Mouse (Mus musculus) gonadal fat pad, adult 2 months (tissue): Measurements from ENCODE around the gene Dis3l. TPM values are rescaled to one million over a fixed set of nuclear protein-coding genes. Genes with fewer than 3 reads are reported as not detected.

Experiments
- DNase-seq: peaks from one replicate; pipeline ENCODE4 v3.0.0-alpha.2; 2012; ENCODE audit warnings: low read depth
- polyA plus RNA-seq: library from polyadenylated mRNA; depleted of rRNA; stranded (reverse); fragments of >200 nt; gene quantifications from 2 replicates; pipeline ENCODE4 v1.2.3, GENCODE M21; 2012; rRNA removed

Gene Dis3l
- 6.5 and 6.8 TPM in 2 replicates for polyA plus RNA-seq

GRCm38 (mm10) chr9:64341254-64341566 is at the start of gene Dis3l:
Dis3l (minus strand) TSS chr9:64341288.
- no peak for DNase-seq

GRCm38 (mm10) chr9:64389576-64390292 is 48.6 kb upstream of the Dis3l start:
- DNase-seq = no peak

DNA sequence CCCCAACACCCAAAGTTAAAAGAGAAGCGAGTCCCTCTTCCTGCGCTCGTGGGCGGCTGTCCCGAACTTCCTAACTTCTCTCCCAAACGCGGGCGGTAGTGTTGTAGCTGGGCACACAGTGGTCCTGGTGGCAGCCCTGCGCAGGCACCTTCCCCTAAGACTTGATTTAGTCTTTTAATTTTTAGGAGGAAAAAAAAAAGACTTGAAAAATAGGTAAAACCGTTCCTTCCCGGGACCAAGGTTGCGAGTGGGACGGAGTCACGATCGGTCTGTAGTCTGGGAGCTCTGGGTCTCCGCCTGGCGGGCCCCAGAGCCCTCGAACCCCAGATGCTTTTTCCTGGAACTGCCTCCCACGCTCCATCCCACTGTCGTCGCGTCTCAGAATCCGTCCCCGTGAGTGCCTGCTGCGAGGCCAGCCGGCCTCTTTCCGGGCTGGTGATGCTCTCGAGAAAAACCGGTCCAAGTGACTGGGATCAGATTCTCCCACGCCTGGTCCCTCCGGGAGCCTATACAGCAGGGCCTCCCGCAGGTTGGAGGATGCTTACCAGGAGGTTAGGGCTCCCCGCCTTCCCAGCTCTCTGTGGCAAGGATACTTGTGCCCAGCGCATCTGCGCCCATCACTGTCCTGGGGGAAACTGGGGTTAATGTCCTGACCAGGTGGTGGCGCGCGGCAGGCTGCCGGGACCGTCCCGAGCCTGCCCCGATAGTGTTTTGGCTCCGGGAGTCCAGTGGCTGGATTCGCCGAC is 45.6 kb upstream of the Dis3l start:
- no peak for DNase-seq

DNA sequence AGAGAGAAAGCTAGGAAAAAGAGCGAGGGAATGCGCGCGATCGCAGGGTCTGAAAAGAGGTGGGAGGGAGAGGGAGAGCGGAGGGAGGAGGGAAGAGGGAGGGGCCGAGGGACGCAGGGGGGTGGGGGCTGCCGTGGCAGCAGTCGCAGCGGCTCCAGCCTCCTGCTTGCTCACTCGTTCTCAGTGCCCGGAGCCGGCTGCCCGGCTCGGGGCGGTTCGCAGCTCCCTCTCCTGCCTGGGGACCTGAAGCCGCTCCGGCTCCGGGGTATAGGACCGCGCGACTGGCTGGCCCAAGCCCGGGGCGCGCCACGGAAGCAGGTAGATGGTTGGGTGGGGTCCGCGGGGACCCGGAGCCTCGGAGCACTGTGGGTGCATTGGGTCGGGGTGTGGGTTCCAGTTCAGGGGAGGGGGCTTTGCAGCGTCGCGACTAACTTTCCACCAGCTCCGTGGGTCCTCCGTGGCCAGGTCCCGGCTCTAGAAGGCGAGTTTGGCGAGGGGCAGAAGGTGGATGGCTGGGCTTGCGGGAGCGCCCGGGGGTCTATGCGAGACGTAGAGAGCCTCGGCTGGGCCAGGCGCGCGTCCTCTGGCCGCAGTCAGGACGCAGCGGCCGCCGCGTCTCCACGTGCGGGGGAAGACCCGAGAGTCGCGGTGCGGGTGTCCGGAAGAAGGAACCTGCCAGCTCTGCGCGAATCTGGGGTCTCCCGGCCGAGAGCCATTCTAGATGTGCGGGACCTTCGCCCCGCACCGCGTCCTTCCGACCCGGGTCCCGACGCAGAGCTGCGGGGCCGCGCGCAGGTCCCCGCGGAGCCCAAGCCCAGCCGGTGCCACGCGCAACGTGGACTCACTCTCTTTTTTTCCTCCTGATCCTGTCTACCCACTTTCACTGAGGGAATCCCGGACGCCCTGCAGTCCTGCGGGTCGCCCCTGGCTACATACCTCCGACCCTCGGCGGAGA is 44.7 kb upstream of the Dis3l start, which contains the start of gene Megf11:
TSS of gene Megf11 (plus strand) at position 116 of the 955 bp plus-strand sequence.
- DNase-seq = no peak

GRCm38 (mm10) chr9:64383021-64383788 is 42.1 kb upstream of the Dis3l start:
- no peak for DNase-seq

- DNase-seq = no peak
Observed at GRCm38 (mm10) chr9:64376380-64376779, 35.3 kb upstream of the Dis3l start.

- DNase-seq = no peak
Observed at GRCm38 (mm10) chr9:64371305-64371819, 30.3 kb upstream of the Dis3l start.

- DNase-seq = no peak
Observed at GRCm38 (mm10) chr9:64369871-64370270, 28.8 kb upstream of the Dis3l start.

- DNase-seq = no peak
Observed at GRCm38 (mm10) chr9:64361231-64361950, 20.3 kb upstream of the Dis3l start.

DNA sequence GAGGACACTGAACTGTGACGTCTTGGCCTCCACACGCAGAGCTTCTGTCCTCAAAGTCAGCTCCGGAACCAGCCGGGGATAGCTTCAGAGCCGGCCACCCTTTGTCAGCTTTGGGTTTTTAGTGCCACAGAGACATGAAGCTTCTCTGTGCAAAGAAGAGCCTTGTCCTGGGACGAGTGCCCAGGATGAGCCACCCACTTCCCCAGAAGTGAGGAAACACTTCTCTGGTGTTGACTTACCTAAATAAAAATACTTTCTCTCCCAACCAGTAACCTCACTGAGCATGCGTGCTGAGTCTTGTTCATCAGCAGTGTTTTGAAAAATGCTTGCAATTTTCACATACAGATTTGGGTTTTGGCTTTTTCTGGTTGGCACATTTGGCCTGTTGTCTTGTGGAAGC is 14.5 kb upstream of the Dis3l start:
- DNase-seq = no peak

GRCm38 (mm10) chr9:64351191-64351590 is 10.1 kb upstream of the Dis3l start:
- DNase-seq = no peak

DNA sequence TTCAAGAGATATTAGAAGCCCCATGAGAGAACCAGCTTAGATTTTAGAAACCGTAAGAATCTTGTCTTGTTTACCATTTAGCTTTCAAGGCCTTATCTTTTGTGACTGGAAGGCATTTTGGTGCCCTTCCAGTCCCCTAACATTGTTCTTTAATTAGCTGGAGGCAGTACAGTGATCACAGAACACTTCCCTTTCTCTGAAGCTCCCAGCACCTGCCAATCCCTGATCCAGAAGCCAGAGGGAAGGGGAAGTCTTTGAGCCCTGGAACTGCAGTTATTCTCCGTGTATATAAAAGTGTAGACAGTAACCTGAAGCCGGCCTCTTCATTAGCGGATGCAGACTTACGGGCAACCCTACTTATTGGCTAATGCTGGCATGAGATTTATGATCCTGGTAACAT is 8.4 kb upstream of the Dis3l start:
- DNase-seq = no peak

DNA sequence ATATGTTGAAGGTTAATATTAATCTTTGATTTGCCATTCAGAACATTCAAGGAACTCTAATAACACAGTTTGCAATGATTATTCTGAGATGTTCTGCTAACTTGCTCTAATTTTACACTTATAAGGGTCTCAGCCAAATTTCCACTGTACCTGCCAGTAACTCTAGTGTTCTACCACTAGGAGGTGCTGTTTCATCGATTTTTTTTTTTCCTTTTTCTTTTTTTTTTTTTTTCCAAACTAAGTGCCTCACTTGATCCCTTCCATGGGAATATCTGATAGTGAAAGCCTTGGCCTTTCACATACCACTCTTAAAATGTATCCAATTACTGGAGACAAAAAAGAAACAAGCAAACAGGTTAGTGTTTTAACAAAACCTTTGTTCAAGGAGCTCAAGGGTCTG is 6.3 kb upstream of the Dis3l start:
- no peak for DNase-seq

- no peak for DNase-seq
Observed at GRCm38 (mm10) chr9:64345931-64346330, 4.8 kb upstream of the Dis3l start.

- no peak for DNase-seq
Observed at GRCm38 (mm10) chr9:64343656-64344055, 2.6 kb upstream of the Dis3l start.

DNA sequence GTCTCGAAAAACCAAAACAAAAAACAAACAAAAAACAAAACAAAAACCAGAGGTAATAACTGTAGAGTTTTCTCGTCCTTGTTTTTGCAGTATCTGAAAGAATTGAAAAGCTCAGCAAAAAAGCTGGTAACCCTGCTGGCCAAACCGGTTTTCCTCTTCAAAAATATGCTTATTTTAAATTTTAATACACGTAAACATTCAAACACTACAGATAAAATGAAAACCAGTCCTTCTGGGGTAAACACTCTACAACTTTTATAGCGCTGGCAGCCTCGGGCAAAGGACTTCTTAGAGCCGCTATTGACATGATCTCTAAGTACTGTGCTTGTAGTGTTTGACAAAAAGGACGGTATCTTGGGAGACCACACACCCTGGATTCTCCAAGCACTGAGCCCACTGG is 583 bp upstream of the Dis3l start:
- DNase-seq = no peak

DNA sequence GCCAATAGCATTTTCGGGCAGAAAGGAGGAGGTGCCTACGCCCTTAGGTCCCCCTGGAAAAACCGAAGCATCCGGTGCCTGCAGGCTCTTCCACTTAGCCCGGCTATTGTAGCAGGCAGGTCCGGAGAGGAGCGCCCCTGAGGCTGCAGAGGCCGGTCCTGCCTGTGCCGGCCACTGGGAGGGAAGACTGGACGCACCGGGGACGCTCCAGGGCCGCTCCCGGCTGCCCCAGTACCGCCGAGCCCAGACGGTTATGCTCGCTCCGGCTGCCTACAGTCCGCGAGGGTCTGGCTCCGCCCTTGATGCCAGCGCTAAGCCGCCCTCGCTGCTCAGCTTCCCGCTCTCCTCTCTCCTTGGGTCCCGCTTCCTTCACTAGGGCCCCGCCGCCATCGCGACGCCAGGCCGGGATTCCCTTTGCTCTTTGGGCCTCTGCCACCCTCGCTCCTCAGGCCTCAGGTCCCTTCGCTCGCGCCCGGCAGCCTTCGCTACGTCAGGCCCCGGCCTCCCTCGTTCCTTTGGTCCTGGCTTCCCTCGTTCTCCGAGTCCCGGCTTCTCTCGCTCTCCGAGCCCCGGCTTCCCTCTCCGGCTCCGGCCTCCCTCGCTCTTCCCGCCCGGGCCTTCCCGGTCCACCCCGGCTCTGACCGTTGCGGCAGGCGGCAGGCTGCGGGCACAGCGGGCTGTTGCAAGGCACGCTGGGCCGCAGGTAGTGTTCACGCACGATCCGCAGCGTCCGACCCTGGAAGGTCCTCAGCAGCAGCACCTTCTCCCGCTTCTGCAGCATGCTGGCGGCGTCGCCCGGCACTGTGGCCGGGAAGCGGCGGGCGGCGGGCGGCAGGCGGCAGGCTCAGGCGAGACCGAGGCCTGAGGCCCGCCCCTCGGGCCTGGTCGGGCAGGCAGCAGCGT is 486 bp downstream of the Dis3l start:
- no peak for DNase-seq

DNA sequence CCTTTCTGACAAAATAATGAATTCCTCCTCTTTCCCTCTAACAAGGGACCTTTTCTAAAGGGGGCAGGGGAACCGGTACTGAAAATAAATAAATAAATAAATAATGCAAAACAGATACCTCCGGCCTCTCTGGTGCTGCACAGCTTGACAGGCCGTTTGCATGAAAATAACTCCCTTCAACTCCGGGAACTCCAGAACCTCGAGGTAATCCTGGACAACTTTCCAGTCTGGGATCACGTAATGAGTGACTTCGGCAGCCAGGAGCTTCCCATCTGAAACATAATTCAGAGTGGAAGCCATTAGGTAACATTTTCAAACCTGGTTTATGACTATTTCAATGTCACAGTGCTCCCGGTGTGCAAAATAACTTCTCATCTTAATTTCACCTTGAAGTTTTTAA is 1.7 kb downstream of the Dis3l start:
- DNase-seq = no peak

DNA sequence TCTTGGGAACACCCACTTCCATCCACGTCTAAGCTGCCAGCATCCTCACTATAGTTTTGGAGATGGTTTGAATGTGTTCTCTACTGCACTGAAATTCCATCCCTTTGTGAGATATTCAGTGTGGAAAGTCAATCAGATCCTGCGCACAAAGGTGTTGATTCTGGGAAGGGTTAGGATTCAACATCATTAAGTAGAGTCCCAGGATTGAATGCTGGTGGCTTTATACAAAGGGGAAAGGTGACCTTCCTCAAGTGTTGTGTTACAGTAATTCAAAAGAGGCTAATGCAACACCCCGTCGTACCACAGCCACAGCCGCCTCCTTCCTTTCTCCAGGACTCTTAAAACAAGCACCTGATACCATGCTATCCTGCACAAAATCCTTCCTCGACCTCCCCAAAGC is 5.3 kb downstream of the Dis3l start:
- no peak for DNase-seq

DNA sequence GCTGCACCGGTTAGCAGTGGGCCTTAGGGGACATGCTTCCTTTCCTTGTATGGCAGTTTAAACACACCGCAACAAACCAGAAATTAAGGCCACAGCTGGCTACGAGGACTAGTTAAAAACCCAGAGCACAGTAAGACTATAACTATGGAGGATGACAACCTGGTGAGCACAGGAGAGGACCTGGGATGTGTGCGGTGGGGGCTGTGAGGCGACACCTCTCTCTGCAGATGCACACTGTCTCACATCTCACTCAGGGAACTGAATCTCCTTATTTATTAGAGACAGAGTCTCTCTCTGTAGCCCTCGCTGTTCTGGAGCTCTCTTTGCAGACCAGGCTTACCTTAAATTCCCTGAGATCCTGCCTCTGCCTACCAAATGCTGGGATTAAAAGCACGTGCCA is 17.1 kb downstream of the Dis3l start:
- DNase-seq = no peak
